Mouse (Mus musculus) kidney, postnatal 4 days (tissue): ENCODE results near the gene Ddi2.

ENCODE experiments used
- DNase-seq, 2 experiments: peaks; one replicate each; pipeline ENCODE4 v3.0.0; 2021; ENCODE audit warnings: mixed read lengths in 2 of 2

Ddi2 gene

GRCm38 (mm10) chr4:141651944-141652343, 71.3 kb downstream of the Ddi2 start:
- no peak for DNase-seq

DNA sequence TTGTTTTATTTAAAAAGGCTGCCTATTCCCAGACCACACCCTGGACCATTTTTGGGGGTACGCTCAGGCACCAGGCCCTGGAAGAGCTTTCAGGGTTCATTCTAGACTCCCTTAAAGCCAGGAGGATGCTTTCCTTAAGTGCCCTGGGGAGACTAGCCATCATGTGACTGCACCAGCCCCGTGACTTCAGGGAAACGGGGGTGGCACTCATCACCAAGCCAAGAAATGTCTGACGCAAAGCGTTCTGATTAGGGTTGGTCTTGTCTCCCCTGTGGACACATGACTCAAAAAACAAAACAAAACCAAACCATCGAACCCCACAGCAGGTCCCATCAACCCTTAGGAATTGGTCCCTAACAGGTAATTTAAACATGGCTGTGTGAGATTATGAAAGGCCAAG, 71.9 kb downstream of the Ddi2 start:
- DNase-seq = no peak

DNA sequence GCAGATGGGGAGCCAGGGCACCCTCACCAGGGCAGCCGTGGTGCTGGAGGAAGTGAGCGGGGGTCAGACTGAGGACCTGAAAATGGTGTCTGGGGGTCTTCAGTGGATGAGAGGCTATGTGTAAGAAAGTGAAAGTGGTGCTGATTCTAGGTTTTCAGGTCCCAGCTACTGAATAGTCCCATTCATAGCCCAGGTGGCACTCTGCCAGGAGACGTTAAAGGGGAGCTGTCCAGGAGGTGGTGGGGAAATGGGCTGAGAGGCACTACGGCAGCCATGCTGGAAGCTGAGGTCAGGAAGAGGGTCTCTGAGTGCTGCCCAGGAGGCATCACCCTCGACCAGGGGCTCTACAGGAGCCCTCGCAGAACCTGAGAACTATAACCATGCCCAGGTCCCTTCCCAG, 74.0 kb downstream of the Ddi2 start:
- no peak for DNase-seq

DNA sequence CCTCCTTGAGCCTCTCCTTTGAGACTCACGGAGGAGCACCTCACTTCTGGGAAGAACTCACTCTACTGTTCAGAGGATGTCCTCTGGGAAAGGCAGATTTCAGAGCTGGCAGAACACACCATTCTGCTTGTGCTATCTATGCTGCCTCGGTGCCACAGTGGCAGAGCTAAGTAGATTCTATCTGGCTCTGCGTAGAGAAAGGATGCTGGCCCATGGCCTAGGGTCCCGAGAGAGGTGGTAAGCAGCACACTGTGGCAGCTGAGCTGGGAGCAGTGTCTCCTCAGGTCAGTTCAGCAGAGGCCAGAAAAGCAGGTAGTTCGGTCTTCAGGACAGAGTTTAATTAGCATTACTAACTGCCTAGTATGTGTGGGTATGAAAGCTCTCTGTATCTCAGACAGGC, 75.0 kb downstream of the Ddi2 start:
- DNase-seq = no peak

GRCm38 (mm10) chr4:141647187-141647586, 76.0 kb downstream of the Ddi2 start:
- no peak for DNase-seq

DNA sequence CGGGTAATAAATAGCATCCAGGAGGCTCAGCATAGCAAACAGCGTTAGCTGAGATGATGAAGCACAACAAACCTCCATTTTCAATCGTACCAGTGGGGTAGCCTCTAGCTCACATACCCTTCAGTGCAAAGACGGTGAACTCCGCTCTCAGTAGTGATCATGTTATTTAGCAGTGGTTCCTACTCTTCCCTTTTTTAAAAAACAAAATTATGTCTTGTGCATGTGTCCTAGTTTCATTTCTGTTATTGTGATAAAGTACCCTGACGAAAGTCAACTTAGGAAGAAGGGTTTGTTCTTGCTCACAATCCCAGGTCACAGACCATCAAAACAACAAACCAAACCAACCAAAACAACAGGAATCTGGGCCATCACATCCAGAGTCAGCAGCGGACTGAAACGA, 77.2 kb downstream of the Ddi2 start:
- DNase-seq = no peak

- DNase-seq = peak; percentile 67 to 79
Observed at GRCm38 (mm10) chr4:141643118-141643855, 79.9 kb downstream of the Ddi2 start.

- peak in 1 of 2 experiments; percentile 29 for DNase-seq
Observed at GRCm38 (mm10) chr4:141641961-141642811, 81.0 kb downstream of the Ddi2 start.

GRCm38 (mm10) chr4:141641353-141641771, 81.9 kb downstream of the Ddi2 start:
- no peak for DNase-seq

DNA sequence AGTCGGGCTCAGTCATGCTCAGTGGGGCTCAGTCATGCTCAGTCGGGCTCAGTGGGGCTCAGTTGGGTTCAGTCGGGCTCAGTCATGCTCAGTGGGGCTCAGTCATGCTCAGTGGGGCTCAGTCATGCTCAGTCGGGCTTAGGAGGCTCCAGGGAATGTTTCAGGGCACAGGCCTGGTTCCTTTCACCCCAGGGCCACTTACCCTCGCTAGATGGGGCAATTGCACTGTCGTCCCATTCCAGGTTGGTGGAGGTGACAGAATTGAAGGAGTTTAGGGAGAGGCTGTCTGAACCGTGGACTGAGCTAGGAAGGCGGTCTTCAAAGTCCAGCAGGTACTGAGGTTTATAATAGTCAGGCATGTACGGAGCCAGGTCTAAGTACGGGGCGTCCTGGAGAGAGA, 83.7 kb downstream of the Ddi2 start:
- DNase-seq = peak in 1 of 2 experiments; percentile 34

- DNase-seq = no peak
Observed at GRCm38 (mm10) chr4:141636693-141637092, 86.5 kb downstream of the Ddi2 start.

DNA sequence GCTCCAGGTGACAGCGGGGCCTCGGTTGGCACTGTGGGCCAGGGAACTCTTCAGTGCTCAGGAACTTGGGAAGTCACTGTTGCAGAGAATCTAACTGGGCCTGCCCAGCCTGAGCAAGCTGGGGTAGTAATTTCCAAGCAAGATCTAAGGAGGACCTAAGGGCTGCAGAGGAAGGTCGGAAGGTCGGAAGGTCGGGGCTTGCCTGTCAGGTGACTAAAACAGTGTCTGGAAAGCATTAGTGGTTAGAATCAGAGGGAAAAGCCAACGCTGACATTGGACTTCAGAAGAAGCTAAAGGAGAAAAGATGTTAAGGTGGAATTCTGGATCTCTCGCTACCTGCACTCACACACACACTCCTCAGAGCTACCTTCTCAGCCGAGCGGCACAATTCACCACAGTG, 87.2 kb downstream of the Ddi2 start:
- DNase-seq = no peak

- peak; percentile 69 to 76 for DNase-seq
Observed at GRCm38 (mm10) chr4:141632111-141632873, 90.9 kb downstream of the Ddi2 start.

- no peak for DNase-seq
Observed at GRCm38 (mm10) chr4:141631250-141631649, 92.0 kb downstream of the Ddi2 start.

DNA sequence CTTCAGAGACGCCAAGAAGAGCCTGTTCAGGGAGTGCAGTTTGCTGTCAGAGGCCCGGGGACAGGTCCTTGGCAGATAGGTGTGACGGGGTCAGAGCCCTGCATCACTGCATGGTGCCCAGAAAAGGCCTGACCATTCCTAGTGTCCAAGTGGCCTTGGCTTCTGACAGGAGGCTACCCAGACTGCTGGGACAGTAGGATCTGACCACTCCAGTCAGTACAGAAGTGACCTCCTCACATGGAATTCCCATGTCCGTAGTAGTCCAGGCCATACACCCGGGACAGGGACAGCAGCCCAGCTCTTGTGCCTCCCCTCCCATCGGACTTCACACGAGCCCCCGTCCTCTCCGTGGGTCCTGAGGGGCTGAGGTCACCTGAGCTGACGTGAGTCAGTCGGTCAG, 93.2 kb downstream of the Ddi2 start:
- no peak for DNase-seq

- DNase-seq = no peak
Observed at GRCm38 (mm10) chr4:141628661-141629060, 94.6 kb downstream of the Ddi2 start.
